Mouse (Mus musculus): Measurements from ENCODE around the gene 1700001O22Rik.

- no peak for TF ChIP-seq CTCF (IDR thresholded peaks at IDR 0.05; ENCODE audit: low read depth)
- TF ChIP-seq EP300 (IDR thresholded peaks at IDR 0.05; ENCODE audit: low read depth) = no peak
Observed at GRCm38 (mm10) chr2:30753219-30753618, 50.2 kb downstream of the 1700001O22Rik start.

All from liver, embryonic 14.5 days (tissue).